Mouse (Mus musculus): Measurements from ENCODE around the gene Itih1. TPM values are rescaled to one million over a fixed set of nuclear protein-coding genes. Genes with fewer than 3 reads are reported as not detected.

Itih1 gene
- 0.09 and 0.97 TPM in 2 replicates for polyA plus RNA-seq (2012; rRNA removed)

DNA sequence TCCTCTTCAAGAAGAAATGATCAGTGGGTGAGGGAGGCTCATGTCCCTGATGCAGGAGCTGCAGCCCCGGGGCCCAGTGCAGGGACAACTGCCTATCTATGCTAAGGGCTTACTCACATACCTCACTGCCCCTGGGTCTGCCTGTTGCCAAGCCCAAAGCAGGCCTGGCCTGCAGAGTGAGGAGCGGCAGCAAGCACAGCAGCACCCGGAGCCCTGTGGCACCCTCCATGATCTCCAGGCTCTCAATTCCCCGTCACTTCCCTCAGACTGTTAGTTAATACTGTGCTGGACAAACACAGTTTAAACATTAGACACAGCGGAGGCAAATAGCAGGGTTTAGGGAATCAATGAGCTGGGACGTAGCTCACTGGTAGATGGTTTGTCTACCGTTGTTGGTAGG is at the start of gene Itih1:
Gene Itih1 (minus strand): TSS at position 252 of the 400 bp plus-strand sequence.
- no peak for DNase-seq
- H3K4me1 ChIP-seq (replicated peaks; ENCODE audit: control insufficient read depth, insufficient read depth, low read length): no peaks in the 10 kb centered on the region
- H3K27ac ChIP-seq (ENCODE audit: control insufficient read depth, insufficient read depth, low read length): no peak within 1 kb of the TSS
- WGBS: 96% methylated on average over 7 of the region's 7 CpGs
- H3K4me3 ChIP-seq (ENCODE audit: control insufficient read depth, insufficient read depth, low read length): no peak within 1 kb of the TSS
- no peaks in the 10 kb centered on the region for H3K36me3 ChIP-seq (ENCODE audit: control insufficient read depth, insufficient read depth, low read length)
- H3K27me3 ChIP-seq (ENCODE audit: control insufficient read depth, insufficient read depth, low read length): no peaks in the 10 kb centered on the region
- no peak for TF ChIP-seq CTCF (IDR thresholded peaks at IDR 0.05; ENCODE audit: borderline replicate concordance, control insufficient read depth, extremely low read depth, insufficient read depth, low read length, poor library complexity)
- no peak for TF ChIP-seq POLR2A (IDR thresholded peaks at IDR 0.05; ENCODE audit: control insufficient read depth, extremely low read depth, insufficient read depth, low read length, poor library complexity)

DNA sequence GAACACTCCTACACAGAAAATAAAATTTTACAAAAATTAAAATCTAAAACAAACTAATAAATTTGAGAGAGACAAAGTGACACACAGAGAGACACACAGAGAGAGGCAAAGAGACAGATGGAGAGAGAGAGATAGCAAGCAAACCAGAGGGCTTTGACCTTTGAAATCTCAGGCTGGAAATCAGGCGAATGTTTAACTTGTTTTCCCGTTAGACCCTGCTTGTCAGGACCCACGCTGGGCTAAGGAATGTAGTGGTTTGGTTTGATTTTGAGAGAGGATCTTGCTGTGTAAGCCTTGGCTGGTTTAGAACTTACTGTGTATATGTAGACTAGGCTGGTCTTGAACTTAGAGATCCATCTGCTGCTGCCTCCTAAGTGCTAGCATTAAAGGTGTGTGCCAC is 33.1 kb upstream of the Itih1 start:
- Histone ChIP-seq H3K27ac (ENCODE audit: control insufficient read depth, insufficient read depth, low read length) (no peak overlapping the region), H3K36me3 (ENCODE audit: control insufficient read depth, insufficient read depth, low read length) (no peaks in the 10 kb centered on the region), H3K4me1 (replicated peaks; ENCODE audit: control insufficient read depth, insufficient read depth, low read length) (no peaks in the 10 kb centered on the region), H3K4me3 (ENCODE audit: control insufficient read depth, insufficient read depth, low read length) (no peak overlapping the region), H3K27me3 (ENCODE audit: control insufficient read depth, insufficient read depth, low read length) (no peaks in the 10 kb centered on the region)
- no peak for TF ChIP-seq POLR2A (IDR thresholded peaks at IDR 0.05; ENCODE audit: control insufficient read depth, extremely low read depth, insufficient read depth, low read length, poor library complexity)
- no peak for TF ChIP-seq CTCF (IDR thresholded peaks at IDR 0.05; ENCODE audit: borderline replicate concordance, control insufficient read depth, extremely low read depth, insufficient read depth, low read length, poor library complexity)
- DNase-seq: no peak
- WGBS: 98% methylated on average over 3 of the region's 3 CpGs

DNA sequence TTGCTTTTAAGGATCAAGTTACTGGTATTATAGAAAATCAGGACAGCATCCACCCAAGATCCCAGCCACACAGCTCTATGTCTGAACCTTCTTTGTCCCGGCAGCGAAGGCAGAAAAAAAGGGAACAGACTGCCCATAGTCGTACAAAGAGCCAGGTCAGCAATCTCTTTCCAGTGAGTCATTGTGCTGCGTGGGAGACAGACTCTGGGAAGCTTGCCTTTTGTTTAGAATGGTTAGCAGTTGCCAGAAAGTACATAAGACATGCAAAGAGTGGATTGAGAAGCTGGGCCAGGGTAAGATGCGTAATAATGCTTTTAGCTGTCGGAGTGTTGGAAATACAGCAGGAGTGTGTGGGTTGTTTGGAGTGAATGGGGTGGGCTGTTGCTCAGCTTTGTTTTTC is 31.1 kb upstream of the Itih1 start:
- H3K36me3 ChIP-seq (ENCODE audit: control insufficient read depth, insufficient read depth, low read length): no peaks in the 10 kb centered on the region
- H3K27me3 ChIP-seq (ENCODE audit: control insufficient read depth, insufficient read depth, low read length): no peaks in the 10 kb centered on the region
- no peak overlapping the region for H3K4me3 ChIP-seq (ENCODE audit: control insufficient read depth, insufficient read depth, low read length)
- H3K4me1 ChIP-seq (replicated peaks; ENCODE audit: control insufficient read depth, insufficient read depth, low read length): no peaks in the 10 kb centered on the region
- WGBS: 95% methylated on average over 6 of the region's 6 CpGs
- TF ChIP-seq CTCF (IDR thresholded peaks at IDR 0.05; ENCODE audit: borderline replicate concordance, control insufficient read depth, extremely low read depth, insufficient read depth, low read length, poor library complexity) (no peak), POLR2A (IDR thresholded peaks at IDR 0.05; ENCODE audit: control insufficient read depth, extremely low read depth, insufficient read depth, low read length, poor library complexity) (no peak)
- no peak for DNase-seq
- no peak overlapping the region for H3K27ac ChIP-seq (ENCODE audit: control insufficient read depth, insufficient read depth, low read length)

DNA sequence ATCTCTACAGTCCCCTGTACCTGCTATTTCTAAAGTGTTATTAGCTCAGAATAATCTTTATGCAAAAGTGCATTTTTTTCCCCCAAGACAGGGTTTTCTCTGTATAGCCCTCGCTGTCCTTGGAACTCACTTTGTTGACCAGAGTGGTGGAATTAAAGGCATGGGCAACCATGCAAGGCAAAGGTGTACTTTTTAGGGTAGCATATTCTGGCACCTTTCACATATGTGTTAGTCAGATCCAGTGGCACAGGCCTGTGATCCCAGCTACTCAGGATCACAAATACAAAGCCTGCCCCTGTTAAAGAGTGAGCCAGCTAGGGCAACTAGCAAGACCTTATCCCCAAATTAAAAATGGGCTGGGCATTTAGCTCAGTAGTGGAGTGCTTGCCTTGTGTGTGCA is 17.3 kb upstream of the Itih1 start:
- H3K4me1 ChIP-seq (replicated peaks; ENCODE audit: control insufficient read depth, insufficient read depth, low read length): no peaks in the 10 kb centered on the region
- no peak for DNase-seq
- no peaks in the 10 kb centered on the region for H3K36me3 ChIP-seq (ENCODE audit: control insufficient read depth, insufficient read depth, low read length)
- no peak for TF ChIP-seq POLR2A (IDR thresholded peaks at IDR 0.05; ENCODE audit: control insufficient read depth, extremely low read depth, insufficient read depth, low read length, poor library complexity)
- TF ChIP-seq CTCF (IDR thresholded peaks at IDR 0.05; ENCODE audit: borderline replicate concordance, control insufficient read depth, extremely low read depth, insufficient read depth, low read length, poor library complexity): no peak
- H3K27me3 ChIP-seq (ENCODE audit: control insufficient read depth, insufficient read depth, low read length): no peaks in the 10 kb centered on the region
- H3K27ac ChIP-seq (ENCODE audit: control insufficient read depth, insufficient read depth, low read length): no peak overlapping the region
- H3K4me3 ChIP-seq (ENCODE audit: control insufficient read depth, insufficient read depth, low read length): no peak overlapping the region
- 100% methylated on average over 1 of the region's 1 CpGs for WGBS

DNA sequence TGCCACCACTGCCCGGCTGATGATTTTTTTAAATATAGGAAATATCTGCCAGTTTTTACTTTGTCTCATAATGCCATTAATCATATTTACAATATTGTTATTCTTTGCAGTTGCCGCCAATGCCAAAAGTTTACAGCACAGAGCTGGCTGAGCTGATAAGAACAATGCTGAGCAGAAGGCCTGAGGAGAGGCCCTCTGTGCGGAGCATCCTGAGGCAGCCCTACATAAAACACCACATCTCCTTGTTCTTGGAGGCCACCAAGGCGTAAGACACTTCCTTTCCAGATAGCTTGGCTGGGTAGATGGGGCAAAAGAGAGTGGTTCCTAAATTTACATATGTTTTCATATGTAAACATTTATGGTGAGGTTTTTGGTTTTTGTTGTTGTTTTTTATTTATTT is 15.9 kb upstream of the Itih1 start:
- Histone ChIP-seq H3K4me1 (replicated peaks; ENCODE audit: control insufficient read depth, insufficient read depth, low read length) (no peaks in the 10 kb centered on the region), H3K4me3 (ENCODE audit: control insufficient read depth, insufficient read depth, low read length) (no peak overlapping the region)
- 96% methylated on average over 4 of the region's 4 CpGs for WGBS

DNA sequence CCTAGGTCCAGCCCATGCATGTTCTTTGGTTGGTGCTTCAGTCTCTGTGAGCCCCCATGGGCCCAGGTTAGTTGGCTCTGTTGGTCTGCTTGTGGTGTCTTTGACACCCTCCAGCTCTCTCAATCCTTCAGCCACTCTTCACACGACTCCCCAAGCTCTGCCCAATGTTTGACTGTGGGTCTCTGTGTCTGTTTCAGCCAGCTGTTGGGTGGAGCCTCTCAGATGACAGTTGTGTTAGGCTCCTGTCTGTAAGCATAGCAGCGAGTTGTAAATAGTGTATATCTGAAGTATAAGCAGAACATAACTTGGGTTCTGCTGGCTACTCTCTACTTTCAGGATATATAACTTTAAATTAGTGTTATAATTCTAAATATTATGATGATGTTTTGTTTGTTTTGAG is 15.4 kb upstream of the Itih1 start:
- H3K27me3 ChIP-seq (ENCODE audit: control insufficient read depth, insufficient read depth, low read length): no peaks in the 10 kb centered on the region
- H3K4me3 ChIP-seq (ENCODE audit: control insufficient read depth, insufficient read depth, low read length): no peak overlapping the region
- no peak for DNase-seq
- no peak overlapping the region for H3K27ac ChIP-seq (ENCODE audit: control insufficient read depth, insufficient read depth, low read length)
- H3K36me3 ChIP-seq (ENCODE audit: control insufficient read depth, insufficient read depth, low read length): no peaks in the 10 kb centered on the region
- 93% methylated on average over 2 of the region's 2 CpGs for WGBS
- no peaks in the 10 kb centered on the region for H3K4me1 ChIP-seq (replicated peaks; ENCODE audit: control insufficient read depth, insufficient read depth, low read length)
- no peak for TF ChIP-seq CTCF (IDR thresholded peaks at IDR 0.05; ENCODE audit: borderline replicate concordance, control insufficient read depth, extremely low read depth, insufficient read depth, low read length, poor library complexity)
- TF ChIP-seq POLR2A (IDR thresholded peaks at IDR 0.05; ENCODE audit: control insufficient read depth, extremely low read depth, insufficient read depth, low read length, poor library complexity): no peak

More for the DNA sequence above, 15.9 kb upstream of the Itih1 start:
- Histone ChIP-seq H3K27me3 (ENCODE audit: control insufficient read depth, insufficient read depth, low read length) (no peaks in the 10 kb centered on the region), H3K36me3 (ENCODE audit: control insufficient read depth, insufficient read depth, low read length) (no peaks in the 10 kb centered on the region), H3K27ac (ENCODE audit: control insufficient read depth, insufficient read depth, low read length) (no peak overlapping the region)
- DNase-seq: no peak
- TF ChIP-seq POLR2A (IDR thresholded peaks at IDR 0.05; ENCODE audit: control insufficient read depth, extremely low read depth, insufficient read depth, low read length, poor library complexity) (no peak), CTCF (IDR thresholded peaks at IDR 0.05; ENCODE audit: borderline replicate concordance, control insufficient read depth, extremely low read depth, insufficient read depth, low read length, poor library complexity) (no peak)

Data from thymus, adult 2 months (tissue).